Mouse (Mus musculus) MEL-GATA-1-ER (cell line): ENCODE data around the gene Tars2.

Experiments used
- DNase-seq: peaks from one replicate; pipeline ENCODE4 v3.0.0-alpha.2; 2012; ENCODE audit warnings: low read depth; ENCODE audit errors: extremely low read depth

Tars2 gene

GRCm38 (mm10) chr3:95735071-95735670, 24.8 kb downstream of the Tars2 start:
- DNase-seq, result no peak

GRCm38 (mm10) chr3:95734092-95734702, 25.8 kb downstream of the Tars2 start:
- DNase-seq, result peak; percentile 36

GRCm38 (mm10) chr3:95732744-95733521, 27.1 kb downstream of the Tars2 start:
- no peak for DNase-seq

DNA sequence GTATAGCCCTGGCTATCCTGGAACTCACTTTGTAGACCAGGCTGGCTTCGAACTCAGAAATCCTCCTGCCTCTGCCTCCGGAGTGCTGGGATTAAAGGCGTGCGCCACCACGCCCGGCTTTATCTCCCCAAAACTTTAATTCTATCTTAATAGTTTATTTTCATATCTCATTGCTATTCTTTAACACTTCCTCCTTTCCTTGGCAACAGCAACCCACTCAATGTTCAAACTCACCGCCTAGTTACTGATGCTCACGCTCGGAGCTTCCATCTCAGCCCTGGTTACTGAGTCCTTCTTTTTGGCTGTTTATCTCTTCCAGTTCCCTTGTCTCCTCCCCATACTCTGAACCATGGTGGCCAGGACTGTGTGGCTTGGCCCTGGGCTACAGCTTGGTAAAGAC, 27.7 kb downstream of the Tars2 start:
- DNase-seq, result peak; percentile 81

- DNase-seq, result no peak
These were observed 28.2 kb downstream of the Tars2 start for GRCm38 (mm10) chr3:95731802-95732201.

GRCm38 (mm10) chr3:95730431-95730830, 29.6 kb downstream of the Tars2 start:
- no peak for DNase-seq

- no peak for DNase-seq
These were observed 31.1 kb downstream of the Tars2 start for GRCm38 (mm10) chr3:95728906-95729305.

DNA sequence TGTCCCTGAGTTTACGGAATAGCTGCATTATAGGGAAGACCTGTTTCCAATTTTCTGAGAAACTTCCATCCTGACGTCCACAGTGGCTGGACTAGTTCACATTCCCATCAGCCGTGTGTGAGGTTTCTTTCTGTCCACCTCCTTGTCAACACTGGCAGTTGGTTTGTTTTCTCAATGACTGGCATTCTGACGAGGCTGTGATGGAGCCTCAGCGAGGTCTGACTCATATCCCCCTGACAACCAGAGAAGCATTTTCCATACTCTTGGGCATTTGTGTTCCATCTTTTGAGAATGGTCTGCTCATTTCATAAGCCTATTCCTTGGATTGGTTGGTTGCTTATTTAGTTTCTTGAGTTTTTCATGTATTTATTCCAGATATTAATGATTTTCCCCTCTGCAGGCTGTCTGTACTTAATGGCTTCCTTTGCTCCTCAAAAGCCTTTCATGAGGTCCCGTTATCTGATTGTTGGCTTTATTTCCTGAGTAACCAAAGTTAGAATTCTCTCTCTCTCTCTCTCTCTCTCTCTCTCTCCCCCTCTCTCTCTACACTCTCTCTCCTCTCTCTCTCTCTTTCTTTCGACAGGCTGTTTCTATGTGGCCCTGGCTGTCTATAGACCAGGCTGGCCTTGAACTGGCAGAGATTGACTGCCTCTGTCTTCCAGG, 33.2 kb downstream of the Tars2 start:
- DNase-seq, result no peak

- DNase-seq, result no peak
These were observed 34.1 kb downstream of the Tars2 start for GRCm38 (mm10) chr3:95725863-95726262.

DNA sequence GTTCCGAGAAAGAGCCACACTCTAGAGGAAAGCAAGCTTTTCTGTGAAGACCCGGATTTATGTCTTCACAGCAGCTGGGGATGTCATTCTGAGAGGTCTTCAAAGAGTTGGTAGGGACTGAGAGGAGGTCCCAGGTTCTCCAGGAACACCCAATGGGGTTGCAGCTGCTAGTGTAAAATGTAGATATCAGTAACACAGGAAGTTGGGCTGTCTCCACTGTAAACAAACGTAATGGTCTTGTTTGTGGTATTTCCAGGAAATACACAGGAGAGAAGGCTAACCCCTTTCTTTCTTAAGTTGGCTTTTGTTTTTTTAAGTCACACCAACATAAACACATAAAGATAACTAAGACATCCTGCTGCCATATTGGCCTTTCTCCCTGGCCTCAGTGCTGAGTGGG, 37.6 kb downstream of the Tars2 start:
- DNase-seq, result peak; percentile 70

DNA sequence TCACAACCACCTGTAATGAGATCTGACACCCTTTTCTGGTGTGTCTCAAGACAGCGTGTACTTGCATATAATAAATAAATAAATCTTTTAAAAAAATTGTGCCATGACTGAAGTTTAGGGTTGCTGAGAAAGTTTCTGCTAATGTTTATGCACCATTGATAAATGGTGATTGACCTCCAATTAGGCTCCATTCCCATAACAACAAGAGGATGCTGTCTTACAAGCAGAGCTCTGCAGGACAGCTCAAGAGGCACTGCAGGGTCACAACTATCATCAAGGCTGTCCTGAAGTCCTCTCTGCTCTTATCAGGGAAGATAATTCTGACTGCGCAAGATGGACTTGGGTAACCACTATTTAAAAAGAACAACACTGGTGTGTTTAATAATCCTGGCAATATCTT, 41.9 kb downstream of the Tars2 start:
- no peak for DNase-seq

GRCm38 (mm10) chr3:95716075-95716474, 43.9 kb downstream of the Tars2 start:
- DNase-seq, result no peak

DNA sequence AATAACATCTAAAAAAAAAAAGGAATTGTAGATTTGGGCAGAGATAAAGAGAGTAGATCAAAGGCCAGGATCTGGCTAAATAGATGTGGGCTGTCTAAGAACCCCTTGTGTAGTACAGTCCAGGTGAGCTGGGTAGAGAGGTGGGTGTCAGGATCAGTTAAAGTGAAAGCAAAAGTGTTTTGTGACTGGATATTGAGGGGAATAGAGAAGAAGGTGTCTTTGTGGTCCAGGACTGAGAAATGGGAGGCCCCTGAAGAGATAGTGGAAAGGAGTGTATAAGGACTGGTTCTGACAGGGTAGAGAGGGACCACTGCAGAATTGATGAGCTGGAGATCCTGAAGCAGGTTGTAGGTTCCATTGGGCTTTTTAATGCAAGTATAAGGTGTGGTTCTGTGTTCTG, 50.0 kb downstream of the Tars2 start:
- DNase-seq, result no peak

GRCm38 (mm10) chr3:95709044-95709443, 51.0 kb downstream of the Tars2 start:
- no peak for DNase-seq

DNA sequence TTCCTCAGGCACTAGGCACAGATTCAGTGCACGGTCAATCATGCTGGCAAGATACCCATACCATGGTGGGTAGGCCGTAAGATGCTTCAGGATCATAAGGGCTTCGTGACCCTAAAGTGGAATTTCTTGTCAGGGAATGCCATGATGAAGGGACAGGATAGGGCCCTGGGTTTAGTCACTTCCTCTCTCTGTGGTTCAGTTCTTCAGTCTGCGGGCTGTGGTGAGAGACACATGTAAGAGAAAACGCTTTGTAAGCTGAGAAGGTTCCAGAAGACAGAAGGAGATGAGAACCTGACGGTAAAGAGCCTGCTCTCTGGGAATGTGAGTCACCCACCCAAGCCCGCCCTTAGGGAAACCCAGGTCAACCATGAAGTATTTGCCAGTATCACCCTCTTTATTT, 52.5 kb downstream of the Tars2 start:
- DNase-seq, result no peak

DNA sequence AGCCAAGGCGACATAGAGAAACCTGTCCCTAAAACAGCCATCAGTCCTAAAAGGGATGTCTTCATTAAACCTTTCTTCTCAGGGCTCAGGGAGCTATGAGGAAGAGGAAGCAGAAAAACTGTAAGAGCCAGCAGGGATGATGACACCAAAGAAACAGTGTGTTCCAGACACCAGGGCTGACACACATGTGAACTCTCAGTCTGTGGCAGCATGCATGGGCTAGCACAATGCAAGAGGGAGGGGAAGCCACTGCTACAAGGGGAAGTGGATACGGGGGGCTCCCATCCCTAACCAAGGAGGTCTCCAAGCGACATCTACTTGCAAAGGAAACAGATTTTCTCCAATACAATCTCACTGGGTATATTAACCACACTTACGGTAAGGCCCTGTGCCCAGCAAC, 53.7 kb downstream of the Tars2 start:
- no peak for DNase-seq

GRCm38 (mm10) chr3:95704612-95705011, 55.4 kb downstream of the Tars2 start:
- no peak for DNase-seq

DNA sequence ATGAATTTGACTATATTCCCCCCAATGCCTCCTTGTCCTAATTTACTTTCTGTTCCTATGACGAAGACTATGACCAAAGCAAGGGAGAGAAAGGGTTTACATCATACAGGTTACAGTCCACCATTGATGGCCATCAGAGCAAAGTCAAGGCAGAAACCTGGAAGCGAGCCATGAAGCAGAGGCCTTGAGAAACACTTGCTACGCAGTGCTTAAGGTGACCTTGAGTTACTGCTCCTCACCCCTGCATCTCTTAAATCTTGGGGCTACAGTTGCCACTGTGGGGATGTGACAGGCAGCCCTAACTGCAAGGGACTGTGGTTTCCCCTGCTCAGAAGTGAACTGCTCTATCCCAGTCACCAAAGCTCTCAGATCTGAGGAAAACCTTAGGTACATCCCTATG, 56.7 kb downstream of the Tars2 start:
- no peak for DNase-seq

- DNase-seq, result no peak
These were observed 58.0 kb downstream of the Tars2 start for GRCm38 (mm10) chr3:95701877-95702540.

GRCm38 (mm10) chr3:95701085-95701484, 58.9 kb downstream of the Tars2 start:
- DNase-seq, result no peak

DNA sequence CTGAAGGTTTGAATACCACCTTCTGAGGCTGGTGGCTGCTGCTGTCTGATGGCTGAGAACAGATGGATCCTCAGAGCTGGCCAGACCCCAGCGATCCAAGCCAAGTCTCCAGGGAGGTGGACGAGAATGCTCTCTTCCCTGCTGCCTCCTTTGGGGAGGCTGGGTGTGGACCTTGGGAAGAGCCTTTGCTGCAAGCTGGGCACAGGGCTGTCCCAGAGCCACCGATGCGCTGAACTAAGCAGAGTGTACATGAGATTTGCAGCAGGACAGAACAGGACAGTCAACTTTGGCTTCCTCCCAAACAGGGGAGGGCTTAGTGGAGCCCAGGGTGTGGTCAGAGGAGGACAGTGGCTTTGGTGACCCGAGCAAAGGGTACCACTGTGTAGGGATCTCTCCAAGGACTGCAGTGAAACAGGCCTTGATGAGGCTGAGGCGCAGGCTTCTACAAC, 59.7 kb downstream of the Tars2 start:
- no peak for DNase-seq

GRCm38 (mm10) chr3:95698286-95698685, 61.7 kb downstream of the Tars2 start:
- DNase-seq, result no peak
